Mouse (Mus musculus) frontal cortex, postnatal 25 days (tissue): ENCODE measurements around the gene Pard3.

Experiments
- DNase-seq, 2 experiments: peaks; one replicate each; pipeline ENCODE4 v3.0.0; 2022; ENCODE audit warnings: low spot score in 2 of 2

Pard3 gene

GRCm38 (mm10) chr8:127284462-127285216 is 220.9 kb downstream of the Pard3 start:
- DNase-seq, result no peak

GRCm38 (mm10) chr8:127287816-127288215 is 224.1 kb downstream of the Pard3 start:
- DNase-seq, result no peak

GRCm38 (mm10) chr8:127292307-127292706 is 228.6 kb downstream of the Pard3 start:
- no peak for DNase-seq

- no peak for DNase-seq
Measured at GRCm38 (mm10) chr8:127293025-127293729, 229.5 kb downstream of the Pard3 start.

GRCm38 (mm10) chr8:127294061-127294460 is 230.4 kb downstream of the Pard3 start:
- DNase-seq, result no peak

GRCm38 (mm10) chr8:127295848-127296247 is 232.2 kb downstream of the Pard3 start:
- no peak for DNase-seq

GRCm38 (mm10) chr8:127300493-127300892 is 236.8 kb downstream of the Pard3 start:
- DNase-seq, result no peak

GRCm38 (mm10) chr8:127302847-127303445 is 239.3 kb downstream of the Pard3 start:
- DNase-seq, result no peak

- DNase-seq, result no peak
Measured at GRCm38 (mm10) chr8:127307026-127307425, 243.3 kb downstream of the Pard3 start.

GRCm38 (mm10) chr8:127309363-127309762 is 245.7 kb downstream of the Pard3 start:
- DNase-seq, result no peak

- DNase-seq, result no peak
Measured at GRCm38 (mm10) chr8:127315811-127316210, 252.1 kb downstream of the Pard3 start.

GRCm38 (mm10) chr8:127317914-127318313 is 254.2 kb downstream of the Pard3 start:
- DNase-seq, result no peak

- DNase-seq, result no peak
Measured at GRCm38 (mm10) chr8:127318377-127319159, 254.9 kb downstream of the Pard3 start.

GRCm38 (mm10) chr8:127320930-127321329 is 257.2 kb downstream of the Pard3 start:
- DNase-seq, result no peak

- no peak for DNase-seq
Measured at GRCm38 (mm10) chr8:127323583-127324360, 260.1 kb downstream of the Pard3 start.

GRCm38 (mm10) chr8:127324836-127325570 is 261.3 kb downstream of the Pard3 start:
- DNase-seq, result no peak

GRCm38 (mm10) chr8:127325749-127326148 is 262.1 kb downstream of the Pard3 start:
- DNase-seq, result no peak

- no peak for DNase-seq
Measured at GRCm38 (mm10) chr8:127330258-127331187, 266.8 kb downstream of the Pard3 start.

- DNase-seq, result peak; percentile 39 to 46
Measured at GRCm38 (mm10) chr8:127331751-127332150, 268.1 kb downstream of the Pard3 start.
